Mouse (Mus musculus): ENCODE data around the gene Hyls1. TPM values are rescaled to one million over a fixed set of nuclear protein-coding genes. Genes with fewer than 3 reads are reported as not detected.

Hyls1 gene
- polyA plus RNA-seq (2017; shearing (Covaris generic)) = 1 to 10 TPM; 5.5 to 7.8 TPM

GRCm38 (mm10) chr9:35569571-35570534 lies at the start of gene Hyls1, which contains the start of gene Pate2:
Gene Hyls1 (minus strand): TSS chr9:35570398.
Gene Pate2 (plus strand): TSS chr9:35570284.

GRCm38 (mm10) chr9:35611841-35612240 lies 41.6 kb upstream of the Hyls1 start, which contains the start of gene Pate4:
Gene Pate4 (minus strand): TSS chr9:35611941.

GRCm38 (mm10) chr9:35558257-35559008 lies 11.8 kb downstream of the Hyls1 start, which contains the start of the genes Ddx25 and Pus3:
Gene Ddx25 (minus strand): TSS chr9:35558528.
Gene Pus3 (plus strand): TSS chr9:35558595.

GRCm38 (mm10) chr9:35518169-35518568 lies 52.0 kb downstream of the Hyls1 start, which contains the start of gene Gm1113:
Gene Gm1113 (minus strand): TSS chr9:35518269.

Other genes starting within 250 kb of the Hyls1 start
- 1 to 10 TPM; 5.9 to 6.5 TPM for gene Cdon, start 149.3 kb downstream of the Hyls1 start, polyA plus RNA-seq (2017; shearing (Covaris generic))
- not detected for gene Gm1113, start 52.1 kb downstream of the Hyls1 start, polyA plus RNA-seq (2017; shearing (Covaris generic))
- gene Ddx25, start 11.9 kb downstream of the Hyls1 start, polyA plus RNA-seq (2017; shearing (Covaris generic)) = under 1 TPM; 0.04 to 0.29 TPM
- 10 to 100 TPM; 25.3 to 36.8 TPM for gene Pus3, start 11.8 kb downstream of the Hyls1 start, polyA plus RNA-seq (2017; shearing (Covaris generic))
- gene Pate2, start 114 bp downstream of the Hyls1 start, polyA plus RNA-seq (2017; shearing (Covaris generic)) = under 1 TPM in 1 of 2 experiments, not detected in 1; 0.69 TPM
- gene Pate4, start 41.5 kb upstream of the Hyls1 start, polyA plus RNA-seq (2017; shearing (Covaris generic)) = not detected
- not detected for gene Pate3, start 77.8 kb upstream of the Hyls1 start, polyA plus RNA-seq (2017; shearing (Covaris generic))
- under 1 TPM; 0.16 TPM for gene Pate1, start 117.0 kb upstream of the Hyls1 start, polyA plus RNA-seq (2017; shearing (Covaris generic))
- gene Gm17677, start 170.7 kb upstream of the Hyls1 start, polyA plus RNA-seq (2017; shearing (Covaris generic)) = not detected
- not detected for gene Gm17727, start 207.7 kb upstream of the Hyls1 start, polyA plus RNA-seq (2017; shearing (Covaris generic))
- gene Gm27235, start 219.7 kb upstream of the Hyls1 start, polyA plus RNA-seq (2017; shearing (Covaris generic)) = not detected
- not detected for gene D730048I06Rik, start 219.7 kb upstream of the Hyls1 start, polyA plus RNA-seq (2017; shearing (Covaris generic))

All from activated CD4-positive, CD25-positive, alpha-beta regulatory T cell (primary cell).